Mouse (Mus musculus): Measurements from ENCODE around the gene Atp6v1e2. TPM values are rescaled to one million over a fixed set of nuclear protein-coding genes. Genes with fewer than 3 reads are reported as not detected.
A peak's percentile ranks its signal among the peaks of the same experiment; 100 is the strongest.

Gene Atp6v1e2
- total and polyA plus RNA-seq, 3 experiments = not detected

- TF ChIP-seq IRF4 (IDR thresholded peaks at IDR 0.05; ENCODE audit: low read depth, low read length) (no peak; the same call in 1 of the 2 replicates), RCOR1 (conservative IDR thresholded peaks at IDR 0.05; ENCODE audit: low read depth, low read length) (no peak), SIN3A (IDR thresholded peaks at IDR 0.05; ENCODE audit: low read length) (peak; percentile 39; the same call in 1 of the 2 replicates), ZKSCAN1 (IDR thresholded peaks at IDR 0.05; ENCODE audit: borderline replicate concordance, low read depth, low read length) (no peak), TBP (conservative IDR thresholded peaks at IDR 0.05; ENCODE audit: low read depth, low read length) (no peak), MAX (IDR thresholded peaks at IDR 0.05; ENCODE audit: low read length) (no peak), RAD21 (IDR thresholded peaks at IDR 0.05; ENCODE audit: low read depth, low read length) (peak; percentile 99), KAT2A (IDR thresholded peaks at IDR 0.05; ENCODE audit: insufficient replicate concordance, low read length) (no peak), GABPA (IDR thresholded peaks at IDR 0.05; ENCODE audit: insufficient replicate concordance, low read depth, low read length) (no peak), MYC (IDR thresholded peaks at IDR 0.05; ENCODE audit: low read depth, low read length) (no peak)
Measured at GRCm38 (mm10) chr17:86906136-86906461, 41.6 kb downstream of the Atp6v1e2 start (continued).

GRCm38 (mm10) chr17:86905297-86906135 lies 42.2 kb downstream of the Atp6v1e2 start:
- in situ Hi-C loops (cut with MboI; ENCODE audit: low pct_ligation_motif_present, low pct_unique_long_range_greater_than_20kb, low sequenced_read_pairs) (loop anchor here (5.0 to 25.0 kb wide), 3 partner anchors 423 to 741 kb away; partner anchors contain the start of gene Prkce), dilution Hi-C loops (cut with MboI; ENCODE audit: extremely low pct_ligation_motif_present, extremely low pct_unique_long_range_greater_than_20kb, low sequenced_read_pairs) (no loop called here)
- DNase-seq (ENCODE audit: extremely low read depth) = peak; percentile 12
- Histone ChIP-seq H3K27me3 (replicated peaks) (no peaks in the 10 kb centered on the region), H3K36me3 (replicated peaks in 1 of 2; ENCODE audit: control insufficient read depth in 1 of 2, insufficient read depth in 1 of 2, low read length in 1 of 2) (no peaks in the 10 kb centered on the region), H3K27ac (ENCODE audit: insufficient read depth, low read depth) (no peak overlapping the region), H3K9ac (ENCODE audit: insufficient read depth, low read depth) (no peak overlapping the region), H3K79me2 (replicated peaks; ENCODE audit: control insufficient read depth, extremely low read depth, insufficient read depth, poor library complexity, severe bottlenecking) (no peaks in the 10 kb centered on the region), H3K9me3 (replicated peaks; ENCODE audit: low read length) (no peaks in the 10 kb centered on the region), H3K4me2 (ENCODE audit: insufficient read depth, low read depth, poor library complexity, severe bottlenecking) (no peak overlapping the region), H3K4me3 (replicated peaks in 1 of 3; ENCODE audit: low read depth in 2 of 3, low read length in 2 of 3, poor library complexity in 1 of 3) (no peak overlapping the region), H3K4me1 (ENCODE audit: control insufficient read depth in 1 of 2, insufficient read depth in 2 of 2) (peaks cover 7 to 28% of the 10 kb centered on the region in 2 experiments)
- TF ChIP-seq CTCF (conservative IDR thresholded peaks at IDR 0.05 in 1 of 2, IDR thresholded peaks at IDR 0.05 in 1 of 2; ENCODE audit: low read depth in 2 of 2, low read length in 2 of 2) = peak in 1 of 2 experiments; percentile 41; a peak in 2 of 4 replicates
- TF ChIP-seq TCF12 (IDR thresholded peaks at IDR 0.05; ENCODE audit: low read depth, low read length) = 0 out of 2 replicates have a peak, but pooled peaks have one; percentile 10
- no peak for TF ChIP-seq ELF1 (IDR thresholded peaks at IDR 0.05; ENCODE audit: low read depth, low read length)

- in situ Hi-C loops (cut with MboI; ENCODE audit: low pct_ligation_motif_present, low pct_unique_long_range_greater_than_20kb, low sequenced_read_pairs) = loop anchor here (10.0 to 25.0 kb wide), 2 partner anchors 658 to 739 kb away; partner anchors contain the start of gene Prkce
- Histone ChIP-seq H3K4me3 (replicated peaks in 1 of 3; ENCODE audit: low read depth in 2 of 3, low read length in 2 of 3, poor library complexity in 1 of 3) (no peak overlapping the region), H3K79me2 (replicated peaks; ENCODE audit: control insufficient read depth, extremely low read depth, insufficient read depth, poor library complexity, severe bottlenecking) (no peaks in the 10 kb centered on the region), H3K36me3 (replicated peaks in 1 of 2; ENCODE audit: control insufficient read depth in 1 of 2, insufficient read depth in 1 of 2, low read length in 1 of 2) (no peaks in the 10 kb centered on the region), H3K9ac (ENCODE audit: insufficient read depth, low read depth) (no peak overlapping the region), H3K4me2 (ENCODE audit: insufficient read depth, low read depth, poor library complexity, severe bottlenecking) (no peak overlapping the region), H3K27me3 (replicated peaks) (no peaks in the 10 kb centered on the region), H3K9me3 (replicated peaks; ENCODE audit: low read length) (no peaks in the 10 kb centered on the region), H3K4me1 (ENCODE audit: control insufficient read depth in 1 of 2, insufficient read depth in 2 of 2) (peaks cover 7 to 22% of the 10 kb centered on the region in 2 experiments), H3K27ac (ENCODE audit: insufficient read depth, low read depth) (no peak overlapping the region)
- DNase-seq (ENCODE audit: extremely low read depth) = peak; percentile 13
- dilution Hi-C loops (cut with MboI; ENCODE audit: extremely low pct_ligation_motif_present, extremely low pct_unique_long_range_greater_than_20kb, low sequenced_read_pairs) = no loop called here
- TF ChIP-seq IRF4 (IDR thresholded peaks at IDR 0.05; ENCODE audit: low read depth, low read length) = peak; percentile 3; the same call in 1 of the 2 replicates
- TF ChIP-seq SMC3 (IDR thresholded peaks at IDR 0.05; ENCODE audit: low read depth, low read length) = no peak
- TF ChIP-seq CHD1 (IDR thresholded peaks at IDR 0.05; ENCODE audit: low read depth, low read length) = no peak
- TF ChIP-seq CHD2 (IDR thresholded peaks at IDR 0.05; ENCODE audit: low read length) = no peak
Measured at GRCm38 (mm10) chr17:86904206-86904605, 43.5 kb downstream of the Atp6v1e2 start.
